Comparison of ENCODE assay signal across 9 mouse cellular contexts in genomic region chr8:70703287-70703686, GRCm38 (mm10). TPM values are rescaled to one million over a fixed set of nuclear protein-coding genes. Genes with fewer than 3 reads are reported as not detected.
DNase-seq lines count a peak whose midpoint lies in the region; ATAC-seq lines count a peak whose summit lies in the region.
"Had no signal": no experiment of that assay in that cellular context is flagged by ENCODE, and none has a peak within 500 bp of the region (broad histone marks: within the 10 kb centered on the region; RNA-seq: fewer than 3 reads in every experiment).

Gene Iqcn, plus strand, starts transcription at chr8:70703457.

- ATAC-seq in kidney, embryonic 15.5 days (replicated peaks; ENCODE audit: low FRiP score) = no peak
- no peak for ATAC-seq in kidney, embryonic 16.5 days (ENCODE audit: low FRiP score, low TSS enrichment)
- no peak for ATAC-seq in embryonic facial prominence, embryonic 13.5 days (ENCODE audit: insufficient number of reproducible peaks, insufficient read depth, low FRiP score, low TSS enrichment, low read depth)
- ATAC-seq in forebrain, embryonic 15.5 days (replicated peaks) = no peak
- ATAC-seq in midbrain, embryonic 14.5 days (ENCODE audit: low FRiP score, low TSS enrichment) = no peak

- no peak within 1 kb of the TSS for H3K9ac ChIP-seq in kidney, embryonic 15.5 days
- H3K9ac ChIP-seq in kidney, embryonic 16.5 days (replicated peaks; ENCODE audit: low read length) = no peak within 1 kb of the TSS
- H3K9ac ChIP-seq in embryonic facial prominence, embryonic 13.5 days = peak within 1 kb of the TSS; percentile 49; the same call in 1 of the 2 replicates
- 0 out of 2 replicates have a peak within 1 kb of the TSS, but pooled peaks have one; percentile 4 for H3K9ac ChIP-seq in forebrain, embryonic 15.5 days (replicated peaks)
- peak within 1 kb of the TSS; percentile 10; the same call in 1 of the 2 replicates for H3K9ac ChIP-seq in midbrain, embryonic 14.5 days (replicated peaks; ENCODE audit: low read length)

- H3K4me1 ChIP-seq in kidney, embryonic 15.5 days = peaks cover 22% of the 10 kb centered on the region
- peaks cover 19% of the 10 kb centered on the region for H3K4me1 ChIP-seq in kidney, embryonic 16.5 days (ENCODE audit: insufficient read depth, low read length)
- H3K4me1 ChIP-seq in embryonic facial prominence, embryonic 13.5 days = peaks cover 21% of the 10 kb centered on the region
- H3K4me1 ChIP-seq in forebrain, embryonic 15.5 days = peaks cover 36% of the 10 kb centered on the region
- H3K4me1 ChIP-seq in midbrain, embryonic 14.5 days (ENCODE audit: control insufficient read depth, insufficient read depth, low read length) = peaks cover 18% of the 10 kb centered on the region

- H3K27ac ChIP-seq in kidney, embryonic 15.5 days = no peak within 1 kb of the TSS
- no peak within 1 kb of the TSS; the same call in 1 of the 2 replicates for H3K27ac ChIP-seq in kidney, embryonic 16.5 days (ENCODE audit: low read length)
- H3K27ac ChIP-seq in embryonic facial prominence, embryonic 13.5 days = no peak within 1 kb of the TSS; the same call in 1 of the 2 replicates
- 0 out of 2 replicates have a peak within 1 kb of the TSS, but pooled peaks have one; percentile 2 for H3K27ac ChIP-seq in forebrain, embryonic 15.5 days (replicated peaks)
- no peak within 1 kb of the TSS for H3K27ac ChIP-seq in midbrain, embryonic 14.5 days (replicated peaks; ENCODE audit: low read depth, low read length)

- no peak for DNase-seq in midbrain, embryonic 14.5 days
- no peak for DNase-seq in spleen, postnatal 14 days (ENCODE audit: low spot score in 2 of 2)
- DNase-seq in left cerebral cortex, postnatal 25 days (ENCODE audit: low spot score in 2 of 2) = no peak
- DNase-seq in left cerebral cortex, adult 11 months (ENCODE audit: low spot score) = no peak

- H3K4me2 ChIP-seq in kidney, embryonic 15.5 days = peak within 1 kb of the TSS; percentile 72; the same call in 1 of the 2 replicates
- H3K4me2 ChIP-seq in kidney, embryonic 16.5 days (replicated peaks; ENCODE audit: low read depth, low read length) = no peak within 1 kb of the TSS
- H3K4me2 ChIP-seq in embryonic facial prominence, embryonic 13.5 days = peak within 1 kb of the TSS; percentile 7; the same call in 1 of the 2 replicates
- H3K4me2 ChIP-seq in forebrain, embryonic 15.5 days (replicated peaks) = peak within 1 kb of the TSS; percentile 69
- peak within 1 kb of the TSS; percentile 59 for H3K4me2 ChIP-seq in midbrain, embryonic 14.5 days (ENCODE audit: low read length)

- H3K9me3 ChIP-seq in kidney, embryonic 15.5 days (replicated peaks) = no peaks in the 10 kb centered on the region
- H3K9me3 ChIP-seq in kidney, embryonic 16.5 days (ENCODE audit: low read length) = no peaks in the 10 kb centered on the region
- H3K9me3 ChIP-seq in embryonic facial prominence, embryonic 13.5 days = no peaks in the 10 kb centered on the region
- H3K9me3 ChIP-seq in forebrain, embryonic 15.5 days = no peaks in the 10 kb centered on the region
- H3K9me3 ChIP-seq in midbrain, embryonic 14.5 days (ENCODE audit: control insufficient read depth, low read length) = no peaks in the 10 kb centered on the region
- H3K9me3 ChIP-seq: G1E had no signal

- H3K27me3 ChIP-seq in kidney, embryonic 15.5 days = no peaks in the 10 kb centered on the region
- H3K27me3 ChIP-seq in kidney, embryonic 16.5 days (ENCODE audit: insufficient read depth, low read length) = no peaks in the 10 kb centered on the region
- H3K27me3 ChIP-seq in embryonic facial prominence, embryonic 13.5 days = no peaks in the 10 kb centered on the region
- H3K27me3 ChIP-seq in forebrain, embryonic 15.5 days = no peaks in the 10 kb centered on the region
- no peaks in the 10 kb centered on the region for H3K27me3 ChIP-seq in midbrain, embryonic 14.5 days (ENCODE audit: control insufficient read depth, insufficient read depth, low read length)

- no peak within 1 kb of the TSS for H3K4me3 ChIP-seq in kidney, embryonic 15.5 days (replicated peaks)
- H3K4me3 ChIP-seq in kidney, embryonic 16.5 days (ENCODE audit: low read length) = no peak within 1 kb of the TSS
- H3K4me3 ChIP-seq in embryonic facial prominence, embryonic 13.5 days = no peak within 1 kb of the TSS
- no peak within 1 kb of the TSS for H3K4me3 ChIP-seq in forebrain, embryonic 15.5 days
- no peak within 1 kb of the TSS for H3K4me3 ChIP-seq in midbrain, embryonic 14.5 days (replicated peaks; ENCODE audit: low read depth, low read length)

- WGBS in kidney, embryonic 15.5 days = 78% methylated on average over 3 of the region's 3 CpGs
- WGBS in kidney, embryonic 16.5 days = 92% methylated on average over 3 of the region's 3 CpGs
- 92% methylated on average over 3 of the region's 3 CpGs for WGBS in embryonic facial prominence, embryonic 13.5 days
- 93% methylated on average over 3 of the region's 3 CpGs for WGBS in forebrain, embryonic 15.5 days
- WGBS in midbrain, embryonic 14.5 days = 94% methylated on average over 3 of the region's 3 CpGs

- intact Hi-C loops in left cerebral cortex, postnatal 25 days (cut with DNase I) = loop anchor here (5.0 kb wide), 1 partner anchor 71 kb away; the partner anchor contains the start of gene Gdf15

- peaks cover 24% of the 10 kb centered on the region for H3K36me3 ChIP-seq in kidney, embryonic 15.5 days
- peaks cover 23% of the 10 kb centered on the region; the same call in 1 of the 2 replicates for H3K36me3 ChIP-seq in kidney, embryonic 16.5 days (ENCODE audit: insufficient read depth, low read length)
- H3K36me3 ChIP-seq in embryonic facial prominence, embryonic 13.5 days = peaks cover 23% of the 10 kb centered on the region
- peaks cover 3% of the 10 kb centered on the region; the same call in 1 of the 2 replicates for H3K36me3 ChIP-seq in forebrain, embryonic 15.5 days
- H3K36me3 ChIP-seq in midbrain, embryonic 14.5 days (ENCODE audit: control insufficient read depth, insufficient read depth, low read length) = peaks cover 9% of the 10 kb centered on the region; the same call in 1 of the 2 replicates

RNA-seq across cellular contexts. Expression of gene Iqcn, which starts in this region (rescaled TPM):
- polyA plus RNA-seq in kidney, embryonic 15.5 days (2015; fragmentation: Nextera tagmentation; extraction: Ambion mirVana) = 0.03 and 0.09 TPM in 2 replicates
- 0.04 and 0.06 TPM in 2 replicates for polyA plus RNA-seq in kidney, embryonic 16.5 days (2015; fragmentation: Nextera tagmentation; extraction: Ambion mirVana)
- 0.07 TPM in 1 of 2 replicates, not detected in the other for polyA plus RNA-seq in embryonic facial prominence, embryonic 13.5 days (2015; fragmentation: Nextera tagmentation; extraction: Ambion mirVana)
- polyA plus RNA-seq in forebrain, embryonic 15.5 days (2015; fragmentation: Nextera tagmentation; extraction: Ambion mirVana) = 0.13 and 0.14 TPM in 2 replicates
- polyA plus RNA-seq in midbrain, embryonic 14.5 days (2014; fragmentation: Nextera tagmentation; extraction: Ambion mirVana) = 0.05 TPM in 2 replicates
- total RNA-seq in left cerebral cortex, postnatal 25 days (2021) = under 1 TPM; 0.18 to 0.30 TPM
- polyA plus RNA-seq: G1E had no signal

Comparison
In these comparisons a context has a peak if more than half of its experiments do, and no peak if none do; other contexts are left out.
1. H3K9ac ChIP-seq: peak in embryonic facial prominence, embryonic 13.5 days (single experiment), forebrain, embryonic 15.5 days (single experiment) and midbrain, embryonic 14.5 days (single experiment); none in kidney, embryonic 15.5 days (single experiment) and kidney, embryonic 16.5 days (single experiment).